Mouse (Mus musculus): Measurements from ENCODE around the gene Rbfox3. TPM values are rescaled to one million over a fixed set of nuclear protein-coding genes. Genes with fewer than 3 reads are reported as not detected.

Gene Rbfox3
- total RNA-seq, 2 experiments from 2014 or later: not detected

Other genes starting within 250 kb of the Rbfox3 start
- not detected in 2 replicates for gene Enpp7, start 76.6 kb upstream of the Rbfox3 start, total RNA-seq (2015; ENCODE audit: low replicate concordance)
- gene Enpp7, start 76.6 kb upstream of the Rbfox3 start, total RNA-seq (2017; ENCODE audit: low replicate concordance): not detected in 2 replicates
- gene Cbx2, start 111.4 kb upstream of the Rbfox3 start, total RNA-seq (2015; ENCODE audit: low replicate concordance): not detected in 2 replicates
- gene Cbx2, start 111.4 kb upstream of the Rbfox3 start, total RNA-seq (2017; ENCODE audit: low replicate concordance): 0.51 TPM in 1 of 2 replicates, not detected in the other
- gene Cbx8, start 129.4 kb upstream of the Rbfox3 start, total RNA-seq (2015; ENCODE audit: low replicate concordance): 1.3 TPM in 1 of 2 replicates, not detected in the other
- 1.0 and 3.3 TPM in 2 replicates for gene Cbx8, start 129.4 kb upstream of the Rbfox3 start, total RNA-seq (2017; ENCODE audit: low replicate concordance)
- gene Cbx4, start 174.6 kb upstream of the Rbfox3 start, total RNA-seq (2015; ENCODE audit: low replicate concordance): 5.4 and 13.4 TPM in 2 replicates
- gene Cbx4, start 174.6 kb upstream of the Rbfox3 start, total RNA-seq (2017; ENCODE audit: low replicate concordance): 2.7 and 4.4 TPM in 2 replicates

Data from erythroid progenitor cell, adult 5-6 weeks (primary cell).